Mouse (Mus musculus): ENCODE results near the gene Tmem119.

DNA sequence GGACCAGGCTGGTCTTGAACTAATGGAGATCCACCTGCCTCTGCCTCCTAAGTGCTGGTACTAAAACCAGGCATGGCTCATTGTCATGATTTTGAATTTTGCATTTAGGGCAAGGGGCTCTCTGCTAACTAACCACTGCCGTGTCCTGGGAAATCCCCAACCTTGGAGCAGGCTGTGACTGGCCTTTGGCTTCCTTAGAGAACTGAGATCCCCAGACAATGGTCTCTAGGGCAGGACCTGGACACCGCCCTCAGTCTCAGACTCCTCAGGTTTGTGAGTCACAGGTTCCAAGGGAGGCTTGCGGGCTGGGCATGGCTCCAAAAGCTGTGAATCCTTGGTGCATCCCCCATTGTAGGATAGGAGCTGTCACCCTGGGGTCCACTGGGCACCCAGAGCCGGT is 26.3 kb upstream of the Tmem119 start:
- TF ChIP-seq CTCF (IDR thresholded peaks at IDR 0.05) (no peak), EP300 (IDR thresholded peaks at IDR 0.05) (no peak)
